In genomic region chr2:27246712-27247486, GRCm38 (mm10) we compare ENCODE assay signal across 8 mouse cellular contexts. TPM values are rescaled to one million over a fixed set of nuclear protein-coding genes. Genes with fewer than 3 reads are reported as not detected.
DNase-seq lines count a peak whose midpoint lies in the region; ATAC-seq and TF ChIP-seq lines count a peak whose summit lies in the region.

No protein-coding gene starts in this region.

- H3K27me3 ChIP-seq in hindbrain, postnatal 0 days (ENCODE audit: insufficient read depth, low read length), result no peaks in the 10 kb centered on the region

- peak overlapping the region; percentile 48; the same call in 1 of the 2 replicates for H3K27ac ChIP-seq in hindbrain, postnatal 0 days

- no peaks in the 10 kb centered on the region for H3K9me3 ChIP-seq in hindbrain, postnatal 0 days (ENCODE audit: low read length)

- no peak overlapping the region for H3K9ac ChIP-seq in hindbrain, postnatal 0 days (replicated peaks; ENCODE audit: low read length)

- H3K36me3 ChIP-seq in hindbrain, postnatal 0 days (ENCODE audit: insufficient read depth, low read length), result no peaks in the 10 kb centered on the region

- 18% methylated on average over 6 of the region's 7 CpGs for WGBS in hindbrain, postnatal 0 days

- ATAC-seq in hindbrain, postnatal 0 days, result peak; percentile 95

- no peak overlapping the region for H3K4me3 ChIP-seq in hindbrain, postnatal 0 days (ENCODE audit: low read length)

- peaks cover 15% of the 10 kb centered on the region for H3K4me1 ChIP-seq in hindbrain, postnatal 0 days (ENCODE audit: insufficient read depth, low read length)

- peak overlapping the region; percentile 38 for H3K4me2 ChIP-seq in hindbrain, postnatal 0 days (ENCODE audit: low read depth, low read length)

- peak; percentile 95 for DNase-seq in adipocyte (ENCODE audit: low spot score)
- DNase-seq in brain, embryonic 18.5 days (ENCODE audit: low read depth, low spot score), result peak; percentile 28
- peak; percentile 88 for DNase-seq in gastrocnemius, postnatal 25 days
- DNase-seq in hindbrain, postnatal 0 days (ENCODE audit: low spot score), result peak; percentile 86
- peak; percentile 44 to 66 for DNase-seq in left cerebral cortex, adult 9 months (ENCODE audit: low spot score in 2 of 2)
- peak; percentile 92 for DNase-seq in lung, postnatal 36 days
- DNase-seq in spleen, postnatal 36 days (ENCODE audit: low spot score in 2 of 2), result peak; percentile 40
- DNase-seq in thymus, postnatal 4 days, result no peak

- peak; percentile 16; the same call in 1 of the 2 replicates for TF ChIP-seq CTCF in hindbrain, postnatal 0 days (IDR thresholded peaks at IDR 0.05; ENCODE audit: low read depth)

RNA-seq across cellular contexts. Expression of gene Sardh, which starts 1.2 kb away (rescaled TPM):
- 1 to 10 TPM; 2.4 to 2.5 TPM for total RNA-seq in gastrocnemius, postnatal 25 days (2021)
- total RNA-seq in hindbrain, postnatal 0 days (2014; rRNA removed), result 14.2 and 22.3 TPM in 2 replicates
- polyA plus RNA-seq in hindbrain, postnatal 0 days (2015; fragmentation: Nextera tagmentation; extraction: Ambion mirVana), result 10.4 and 10.8 TPM in 2 replicates
